Mouse (Mus musculus) limb, embryonic 11.5 days (tissue): ENCODE results near the gene Nmnat1. TPM values are rescaled to one million over a fixed set of nuclear protein-coding genes. Genes with fewer than 3 reads are reported as not detected.
A peak's percentile ranks its signal among the peaks of the same experiment; 100 is the strongest.

Experiments
- ATAC-seq: fragments of 200-750 bp; cut with Nextera tagmentation; 2 replicates; pipeline ENCODE4 v1.8.0; 2017; ENCODE audit warnings: low read depth; ENCODE audit not compliant: insufficient number of reproducible peaks, low FRiP score, low TSS enrichment
- DNase-seq: peaks from one replicate; pipeline ENCODE4 v3.0.0-alpha.2; 2015; ENCODE audit warnings: low spot score
- H3K27ac ChIP-seq: fragments of 300-500 bp; sonication (generic); replicated peaks from 2 replicates; pipeline ENCODE4 v1.5.1; 2014; ENCODE audit warnings: low read depth, mild to moderate bottlenecking, low read length
- H3K27me3 ChIP-seq: fragments of 300-500 bp; sonication (generic); 2 replicates; pipeline ENCODE4 v1.6.1; 2014; ENCODE audit warnings: mild to moderate bottlenecking, low read length, mixed read lengths; ENCODE audit not compliant: control insufficient read depth, insufficient read depth
- H3K36me3 ChIP-seq: fragments of 300-500 bp; sonication (generic); 2 replicates; pipeline ENCODE4 v1.6.1; 2014; ENCODE audit warnings: mild to moderate bottlenecking, low read length, moderate library complexity, mixed read lengths; ENCODE audit not compliant: control insufficient read depth, insufficient read depth
- H3K4me1 ChIP-seq: fragments of 300-500 bp; sonication (generic); 2 replicates; pipeline ENCODE4 v1.6.1; 2014; ENCODE audit warnings: low read length, mixed read lengths; ENCODE audit not compliant: control insufficient read depth, insufficient read depth
- H3K4me2 ChIP-seq: fragments of 300-500 bp; sonication (generic); 2 replicates; pipeline ENCODE4 v1.6.1; 2014; ENCODE audit warnings: low read depth, mild to moderate bottlenecking, moderate library complexity; ENCODE audit not compliant: severe bottlenecking
- H3K4me3 ChIP-seq: fragments of 300-500 bp; sonication (generic); 2 replicates; pipeline ENCODE4 v1.5.1; 2014; ENCODE audit warnings: low read depth, low read length
- H3K9ac ChIP-seq: fragments of 300-500 bp; sonication (generic); 2 replicates; pipeline ENCODE4 v1.6.1; 2014; ENCODE audit warnings: mild to moderate bottlenecking, low read length
- H3K9me3 ChIP-seq: fragments of 300-500 bp; sonication (generic); 2 replicates; pipeline ENCODE4 v1.6.1; 2016; ENCODE audit warnings: low read length; ENCODE audit not compliant: control insufficient read depth
- WGBS: fragments of 180-500 bp; shearing (Covaris S2); extraction: QIAGEN DNeasy Blood & Tissue Kit; methylation state at CpG from one replicate; pipeline ENCODE4 v1.1.7; 2014; 5-methylcytosine and 5-hydroxymethylcytosine counted together
- polyA plus RNA-seq: library from polyadenylated mRNA; unstranded; fragments of >200 nt; fragmentation: Nextera tagmentation; extraction: Ambion mirVana; gene quantifications from 2 replicates; pipeline ENCODE4 v1.2.1, GENCODE M21; 2014

Gene Nmnat1
- polyA plus RNA-seq, 1 experiment from 2014 or later: 15.8 TPM

GRCm38 (mm10) chr4:149425801-149426292, 59.2 kb downstream of the Nmnat1 start:
- Histone ChIP-seq H3K4me2 (peak overlapping the region; percentile 63), H3K9ac (peak overlapping the region; percentile 93), H3K4me3 (peak overlapping the region; percentile 95), H3K9me3 (no peaks in the 10 kb centered on the region), H3K27me3 (no peaks in the 10 kb centered on the region), H3K36me3 (no peaks in the 10 kb centered on the region), H3K4me1 (no peaks in the 10 kb centered on the region), H3K27ac (peak overlapping the region; percentile 99)
- ATAC-seq: no peak; the same call in 1 of the 2 replicates
- WGBS: under 1% methylated on average over 35 of the region's 35 CpGs
- DNase-seq: no peak

DNA sequence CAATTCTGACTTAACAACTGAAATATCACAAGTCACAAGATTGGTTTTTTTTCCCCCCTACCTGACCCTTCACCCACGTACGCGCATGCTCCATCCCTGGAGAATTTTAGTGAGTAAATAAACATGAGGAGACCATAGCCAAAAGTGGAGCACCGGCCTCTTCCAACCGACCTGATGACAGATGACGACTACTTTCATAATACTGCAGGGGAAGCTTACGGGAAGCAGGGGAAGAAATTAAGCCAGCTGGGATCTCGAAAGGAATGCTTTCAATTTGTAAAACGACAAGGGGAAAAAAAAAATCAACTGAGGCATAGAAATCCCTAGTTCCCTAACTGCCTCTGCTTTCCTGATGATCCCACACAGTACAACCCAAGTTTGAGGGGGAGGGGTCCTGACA, 60.2 kb downstream of the Nmnat1 start:
- DNase-seq (no peak), ATAC-seq (no peak)
- H3K4me3 ChIP-seq: peak overlapping the region; percentile 95
- H3K9ac ChIP-seq: no peak overlapping the region; the same call in 1 of the 2 replicates
- H3K36me3 ChIP-seq: no peaks in the 10 kb centered on the region
- H3K4me2 ChIP-seq: peak overlapping the region; percentile 63
- WGBS: 2% methylated on average over 9 of the region's 9 CpGs
- no peak overlapping the region for H3K27ac ChIP-seq
- no peaks in the 10 kb centered on the region for H3K27me3 ChIP-seq
- H3K4me1 ChIP-seq: no peaks in the 10 kb centered on the region
- no peaks in the 10 kb centered on the region for H3K9me3 ChIP-seq

- Histone ChIP-seq H3K36me3 (no peaks in the 10 kb centered on the region), H3K9me3 (no peaks in the 10 kb centered on the region), H3K4me2 (no peak overlapping the region), H3K9ac (no peak overlapping the region), H3K4me3 (no peak overlapping the region), H3K27me3 (no peaks in the 10 kb centered on the region), H3K27ac (no peak overlapping the region), H3K4me1 (peaks cover 35% of the 10 kb centered on the region)
- 65% methylated on average over 5 of the region's 5 CpGs for WGBS
- DNase-seq: no peak
- ATAC-seq: no peak
Measured at GRCm38 (mm10) chr4:149417854-149418365, 67.1 kb downstream of the Nmnat1 start.

Other genes with a start within 250 kb of the Nmnat1 start
- gene Kif1b, start 177.5 kb downstream of the Nmnat1 start, polyA plus RNA-seq: 35.6 and 41.7 TPM in 2 replicates
- gene Ube4b, start 58.5 kb downstream of the Nmnat1 start, polyA plus RNA-seq: 49.5 and 58.5 TPM in 2 replicates
- gene Rbp7, start 30.2 kb downstream of the Nmnat1 start, polyA plus RNA-seq: not detected in 2 replicates
- gene Tmem274, start 7.8 kb downstream of the Nmnat1 start, polyA plus RNA-seq: 0.55 TPM in 1 of 2 replicates, not detected in the other
- gene Lzic, start within 50 bp of the Nmnat1 start, polyA plus RNA-seq: 61.5 and 64.6 TPM in 2 replicates
- 74.7 and 84.6 TPM in 2 replicates for gene Ctnnbip1, start 33.0 kb upstream of the Nmnat1 start, polyA plus RNA-seq
- gene Clstn1, start 101.3 kb upstream of the Nmnat1 start, polyA plus RNA-seq: 24.7 and 30.6 TPM in 2 replicates
- 2.7 and 2.9 TPM in 2 replicates for gene Pik3cd, start 217.4 kb upstream of the Nmnat1 start, polyA plus RNA-seq